Comparison of ENCODE assay signal across 8 mouse cellular contexts in the genomic region with DNA sequence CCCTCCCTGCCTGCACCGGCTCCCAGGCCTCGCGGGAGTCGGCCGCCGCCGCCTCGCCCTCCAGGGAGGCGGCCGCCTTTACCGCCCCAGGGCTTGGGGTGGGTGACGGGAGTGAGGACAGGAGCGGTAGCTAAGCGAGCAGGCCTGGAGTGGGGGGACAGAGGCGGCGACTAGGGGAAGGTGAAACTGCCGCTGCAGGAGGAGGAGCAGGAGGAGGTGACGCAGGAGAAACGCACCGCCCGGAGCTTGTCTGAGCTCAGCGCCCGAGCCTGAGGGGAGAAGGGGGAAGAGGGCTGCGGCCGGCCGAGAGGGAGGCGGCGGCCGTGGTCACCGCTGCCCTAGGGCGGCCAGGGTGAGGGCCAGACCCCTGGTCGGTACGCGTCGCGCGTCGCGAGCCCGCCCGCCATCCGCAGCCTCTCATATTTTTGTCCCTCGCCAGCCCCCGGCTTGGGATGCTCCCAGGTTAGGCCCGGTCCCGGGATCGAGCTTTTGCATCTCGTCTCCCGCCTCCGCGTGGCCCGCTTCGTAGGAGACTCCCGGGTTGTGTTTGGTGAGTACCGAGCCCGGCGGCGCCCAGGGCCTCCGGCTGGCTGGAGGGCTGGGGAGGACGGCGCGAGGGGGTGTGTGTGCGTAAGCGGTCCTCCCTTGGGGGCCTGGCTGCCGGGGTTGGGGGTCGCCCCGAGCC. TPM values are rescaled to one million over a fixed set of nuclear protein-coding genes. Genes with fewer than 3 reads are reported as not detected.
DNase-seq lines count a peak whose midpoint lies in the region; ATAC-seq and TF ChIP-seq lines count a peak whose summit lies in the region.

No protein-coding gene starts in this region.

- TF ChIP-seq EP300 in stomach, postnatal 0 days (optimal IDR thresholded peaks at IDR 0.05) = no peak

- peak; percentile 50 for ATAC-seq in forebrain, embryonic 11.5 days (replicated peaks; ENCODE audit: low FRiP score)
- ATAC-seq in heart, embryonic 16.5 days (replicated peaks; ENCODE audit: extremely low read depth, insufficient read depth, low FRiP score) = peak; percentile 59
- peak; percentile 55 for ATAC-seq in liver, embryonic 15.5 days (ENCODE audit: insufficient read depth)
- peak; percentile 18 for ATAC-seq in neural tube, embryonic 11.5 days (ENCODE audit: insufficient read depth, low FRiP score, low TSS enrichment)
- peak; percentile 70 for ATAC-seq in stomach, postnatal 0 days (ENCODE audit: low FRiP score, low TSS enrichment)

- H3K27ac ChIP-seq in forebrain, embryonic 11.5 days (ENCODE audit: low read depth, low read length) = peak overlapping the region; percentile 92
- peak overlapping the region; percentile 94 for H3K27ac ChIP-seq in heart, embryonic 16.5 days (ENCODE audit: low read length)
- peak overlapping the region; percentile 93 for H3K27ac ChIP-seq in liver, embryonic 15.5 days (replicated peaks)
- H3K27ac ChIP-seq in neural tube, embryonic 11.5 days (ENCODE audit: low read depth, low read length) = peak overlapping the region; percentile 85
- peak overlapping the region; percentile 96 for H3K27ac ChIP-seq in stomach, postnatal 0 days (replicated peaks)

- peak overlapping the region; percentile 70 for H3K4me3 ChIP-seq in forebrain, embryonic 11.5 days (ENCODE audit: low read depth, low read length)
- H3K4me3 ChIP-seq in heart, embryonic 16.5 days (ENCODE audit: low read length) = peak overlapping the region; percentile 81
- peak overlapping the region; percentile 84 for H3K4me3 ChIP-seq in liver, embryonic 15.5 days (replicated peaks)
- peak overlapping the region; percentile 72 for H3K4me3 ChIP-seq in neural tube, embryonic 11.5 days (ENCODE audit: low read depth, low read length)
- H3K4me3 ChIP-seq in stomach, postnatal 0 days (ENCODE audit: low read depth, low read length) = peak overlapping the region; percentile 69

- peak overlapping the region; percentile 11; the same call in 1 of the 2 replicates for H3K4me2 ChIP-seq in forebrain, embryonic 11.5 days (ENCODE audit: low read depth, low read length, severe bottlenecking)
- H3K4me2 ChIP-seq in heart, embryonic 16.5 days (ENCODE audit: low read depth, low read length) = peak overlapping the region; percentile 64
- peak overlapping the region; percentile 78 for H3K4me2 ChIP-seq in liver, embryonic 15.5 days
- peak overlapping the region; percentile 33 for H3K4me2 ChIP-seq in neural tube, embryonic 11.5 days (ENCODE audit: low read depth)
- H3K4me2 ChIP-seq in stomach, postnatal 0 days (replicated peaks; ENCODE audit: low read depth) = peak overlapping the region; percentile 57

- H3K36me3 ChIP-seq in forebrain, embryonic 11.5 days (ENCODE audit: control insufficient read depth, insufficient read depth, low read length) = no peaks in the 10 kb centered on the region
- H3K36me3 ChIP-seq in heart, embryonic 16.5 days (ENCODE audit: control insufficient read depth, insufficient read depth) = no peaks in the 10 kb centered on the region
- no peaks in the 10 kb centered on the region for H3K36me3 ChIP-seq in liver, embryonic 15.5 days (replicated peaks)
- H3K36me3 ChIP-seq in neural tube, embryonic 11.5 days (ENCODE audit: control insufficient read depth, insufficient read depth, low read length) = no peaks in the 10 kb centered on the region
- no peaks in the 10 kb centered on the region for H3K36me3 ChIP-seq in stomach, postnatal 0 days (ENCODE audit: control insufficient read depth, insufficient read depth, low read length)

- H3K9ac ChIP-seq in forebrain, embryonic 11.5 days (ENCODE audit: low read length) = peak overlapping the region; percentile 82
- H3K9ac ChIP-seq in heart, embryonic 16.5 days (ENCODE audit: low read length) = peak overlapping the region; percentile 91
- peak overlapping the region; percentile 84 for H3K9ac ChIP-seq in liver, embryonic 15.5 days
- peak overlapping the region; percentile 90 for H3K9ac ChIP-seq in neural tube, embryonic 11.5 days (ENCODE audit: low read length)
- H3K9ac ChIP-seq in stomach, postnatal 0 days (ENCODE audit: low read length) = peak overlapping the region; percentile 82

- H3K9me3 ChIP-seq in forebrain, embryonic 11.5 days (ENCODE audit: control insufficient read depth, low read length) = no peaks in the 10 kb centered on the region
- H3K9me3 ChIP-seq in heart, embryonic 16.5 days (replicated peaks; ENCODE audit: control insufficient read depth, low read length) = 0 out of 2 replicates have a peak, but pooled peaks cover 2% of the 10 kb centered on the region
- H3K9me3 ChIP-seq in liver, embryonic 15.5 days (replicated peaks) = no peaks in the 10 kb centered on the region
- no peaks in the 10 kb centered on the region for H3K9me3 ChIP-seq in neural tube, embryonic 11.5 days (ENCODE audit: control insufficient read depth, low read length)
- no peaks in the 10 kb centered on the region for H3K9me3 ChIP-seq in stomach, postnatal 0 days (ENCODE audit: control insufficient read depth, low read length)

- 28% methylated on average over 37 of the region's 67 CpGs for WGBS in forebrain, embryonic 11.5 days
- WGBS in heart, embryonic 16.5 days = 17% methylated on average over 61 of the region's 67 CpGs
- 16% methylated on average over 67 of the region's 67 CpGs for whole genome bisulfite sequencing in liver, embryonic 15.5 days (ENCODE audit: insufficient replicate concordance)
- 16% methylated on average over 32 of the region's 67 CpGs for WGBS in neural tube, embryonic 11.5 days
- WGBS in stomach, postnatal 0 days = 19% methylated on average over 32 of the region's 67 CpGs

- peaks cover 2% of the 10 kb centered on the region; the same call in 1 of the 2 replicates for H3K27me3 ChIP-seq in forebrain, embryonic 11.5 days (ENCODE audit: control insufficient read depth, insufficient read depth, low read length)
- H3K27me3 ChIP-seq in heart, embryonic 16.5 days (ENCODE audit: control insufficient read depth, insufficient read depth, low read length) = peaks cover 4% of the 10 kb centered on the region; the same call in 1 of the 2 replicates
- H3K27me3 ChIP-seq in liver, embryonic 15.5 days = no peaks in the 10 kb centered on the region
- no peaks in the 10 kb centered on the region for H3K27me3 ChIP-seq in neural tube, embryonic 11.5 days (ENCODE audit: control insufficient read depth, insufficient read depth, low read length)
- H3K27me3 ChIP-seq in stomach, postnatal 0 days (ENCODE audit: control insufficient read depth, insufficient read depth, low read length) = no peaks in the 10 kb centered on the region

- no peaks in the 10 kb centered on the region for H3K4me1 ChIP-seq in forebrain, embryonic 11.5 days (replicated peaks; ENCODE audit: control insufficient read depth, insufficient read depth, low read length)
- peaks cover 2% of the 10 kb centered on the region; the same call in 1 of the 2 replicates for H3K4me1 ChIP-seq in heart, embryonic 16.5 days (ENCODE audit: control insufficient read depth, insufficient read depth, low read length)
- peaks cover 3% of the 10 kb centered on the region; the same call in 1 of the 2 replicates for H3K4me1 ChIP-seq in liver, embryonic 15.5 days (replicated peaks)
- H3K4me1 ChIP-seq in neural tube, embryonic 11.5 days (ENCODE audit: control insufficient read depth, insufficient read depth, low read length) = no peaks in the 10 kb centered on the region
- no peaks in the 10 kb centered on the region for H3K4me1 ChIP-seq in stomach, postnatal 0 days (replicated peaks; ENCODE audit: control insufficient read depth, insufficient read depth)

- TF ChIP-seq CTCF in stomach, postnatal 0 days (IDR thresholded peaks at IDR 0.05; ENCODE audit: low read depth) = no peak

- DNase-seq in CD4-positive, CD25-positive, alpha-beta regulatory T cell, adult 2 months (ENCODE audit: low read depth, low spot score) = peak; percentile 85
- DNase-seq in brain, embryonic 18.5 days (ENCODE audit: low read depth, low spot score) = peak; percentile 26
- DNase-seq in forebrain, embryonic 11.5 days (ENCODE audit: low spot score) = peak; percentile 75
- DNase-seq in kidney, postnatal 36 days = peak; percentile 70 to 75
- peak; percentile 55 for DNase-seq in neural tube, embryonic 11.5 days (ENCODE audit: low spot score)
- peak; percentile 73 for DNase-seq in stomach, postnatal 0 days (ENCODE audit: low spot score)

RNA-seq across cellular contexts. Expression of a gene that starts 0.6 kb away (rescaled TPM):
- 64.2 and 76.0 TPM in 2 replicates for polyA plus RNA-seq in forebrain, embryonic 11.5 days (2014; fragmentation: Nextera tagmentation; extraction: Ambion mirVana)
- 16.9 and 19.6 TPM in 2 replicates for polyA plus RNA-seq in heart, embryonic 16.5 days (2015; fragmentation: Nextera tagmentation; extraction: Ambion mirVana)
- 9.6 and 9.8 TPM in 2 replicates for polyA plus RNA-seq in liver, embryonic 15.5 days (2015; fragmentation: Nextera tagmentation; extraction: Ambion mirVana)
- polyA plus RNA-seq in neural tube, embryonic 11.5 days (2014; fragmentation: Nextera tagmentation; extraction: Ambion mirVana) = 65.8 and 68.7 TPM in 2 replicates
- 10.0 and 11.5 TPM in 2 replicates for polyA plus RNA-seq in stomach, postnatal 0 days (2015; fragmentation: Nextera tagmentation; extraction: Ambion mirVana)

Comparison
In these comparisons a context has a peak if more than half of its experiments do, and no peak if none do; other contexts are left out.
1. Peak in every context shown above with its lines: DNase-seq, ATAC-seq, H3K4me3 ChIP-seq and H3K27ac ChIP-seq.
2. DNase-seq: peak in every context shown above with its lines; median percentile 85 in CD4-positive, CD25-positive, alpha-beta regulatory T cell, adult 2 months; 75 in forebrain, embryonic 11.5 days; 73 in stomach, postnatal 0 days; 72 in kidney, postnatal 36 days; 55 in neural tube, embryonic 11.5 days; 26 in brain, embryonic 18.5 days.
3. ATAC-seq: peak in every context shown above with its lines; median percentile 70 in stomach, postnatal 0 days; 59 in heart, embryonic 16.5 days; 55 in liver, embryonic 15.5 days; 50 in forebrain, embryonic 11.5 days; 18 in neural tube, embryonic 11.5 days.
4. H3K4me2 ChIP-seq: peak in every context shown above with its lines; median percentile 78 in liver, embryonic 15.5 days; 64 in heart, embryonic 16.5 days; 57 in stomach, postnatal 0 days; 33 in neural tube, embryonic 11.5 days; 11 in forebrain, embryonic 11.5 days.